Mouse (Mus musculus) midbrain, embryonic 16.5 days (tissue): ENCODE measurements at regions not wholly inside any gene's neighbourhood (a gene's known extent, or its start where the extent isn't known, plus 50 kb on each side); places are given as distances from the start of the nearest gene placed in this dataset.
A peak's percentile ranks its signal among the peaks of the same experiment; 100 is the strongest.
"Not testable (repeated sequence)": the region's sequence is repeated elsewhere in the genome, so short reads cannot be mapped to it uniquely, and the experiment has no call there.

Source experiments
- ATAC-seq: fragments of 200-750 bp; cut with Nextera tagmentation; 2 replicates; pipeline ENCODE4 v1.8.0; 2017; ENCODE audit warnings: moderate TSS enrichment
- H3K27ac ChIP-seq: fragments of 300-500 bp; sonication (generic); 2 replicates; pipeline ENCODE4 v1.5.1; 2014; ENCODE audit warnings: mild to moderate bottlenecking, low read length, mixed read lengths
- H3K27me3 ChIP-seq: fragments of 300-500 bp; sonication (generic); 2 replicates; pipeline ENCODE4 v1.6.1; 2014; ENCODE audit warnings: low read depth, low read length, mixed read lengths; ENCODE audit not compliant: control insufficient read depth, insufficient read depth
- H3K36me3 ChIP-seq: fragments of 300-500 bp; sonication (generic); 2 replicates; pipeline ENCODE4 v1.6.1; 2014; ENCODE audit warnings: mild to moderate bottlenecking, low read length, moderate library complexity, mixed read lengths; ENCODE audit not compliant: control insufficient read depth, insufficient read depth
- H3K4me1 ChIP-seq: fragments of 300-500 bp; sonication (generic); 2 replicates; pipeline ENCODE4 v1.6.1; 2014; ENCODE audit warnings: mild to moderate bottlenecking, low read length, mixed read lengths; ENCODE audit not compliant: control insufficient read depth, insufficient read depth
- H3K4me2 ChIP-seq: fragments of 300-500 bp; sonication (generic); 2 replicates; pipeline ENCODE4 v1.6.1; 2014; ENCODE audit warnings: mild to moderate bottlenecking, low read length, mixed read lengths
- H3K4me3 ChIP-seq: fragments of 300-500 bp; sonication (generic); 2 replicates; pipeline ENCODE4 v1.5.1; 2014; ENCODE audit warnings: low read depth, mild to moderate bottlenecking, low read length, moderate library complexity, mixed read lengths
- H3K9ac ChIP-seq: fragments of 300-500 bp; sonication (generic); 2 replicates; pipeline ENCODE4 v1.6.1; 2014; ENCODE audit warnings: low read depth, low read length, mixed read lengths
- H3K9me3 ChIP-seq: fragments of 300-500 bp; sonication (generic); replicated peaks from 2 replicates; pipeline ENCODE4 v1.6.1; 2014; ENCODE audit warnings: mild to moderate bottlenecking, low read length, mixed read lengths; ENCODE audit not compliant: control insufficient read depth, poor library complexity, severe bottlenecking
- WGBS: fragments of 180-500 bp; shearing (Covaris S2); extraction: QIAGEN DNeasy Blood & Tissue Kit; methylation state at CpG from one replicate; pipeline ENCODE4 v1.1.7; 2014; 5-methylcytosine and 5-hydroxymethylcytosine counted together

DNA sequence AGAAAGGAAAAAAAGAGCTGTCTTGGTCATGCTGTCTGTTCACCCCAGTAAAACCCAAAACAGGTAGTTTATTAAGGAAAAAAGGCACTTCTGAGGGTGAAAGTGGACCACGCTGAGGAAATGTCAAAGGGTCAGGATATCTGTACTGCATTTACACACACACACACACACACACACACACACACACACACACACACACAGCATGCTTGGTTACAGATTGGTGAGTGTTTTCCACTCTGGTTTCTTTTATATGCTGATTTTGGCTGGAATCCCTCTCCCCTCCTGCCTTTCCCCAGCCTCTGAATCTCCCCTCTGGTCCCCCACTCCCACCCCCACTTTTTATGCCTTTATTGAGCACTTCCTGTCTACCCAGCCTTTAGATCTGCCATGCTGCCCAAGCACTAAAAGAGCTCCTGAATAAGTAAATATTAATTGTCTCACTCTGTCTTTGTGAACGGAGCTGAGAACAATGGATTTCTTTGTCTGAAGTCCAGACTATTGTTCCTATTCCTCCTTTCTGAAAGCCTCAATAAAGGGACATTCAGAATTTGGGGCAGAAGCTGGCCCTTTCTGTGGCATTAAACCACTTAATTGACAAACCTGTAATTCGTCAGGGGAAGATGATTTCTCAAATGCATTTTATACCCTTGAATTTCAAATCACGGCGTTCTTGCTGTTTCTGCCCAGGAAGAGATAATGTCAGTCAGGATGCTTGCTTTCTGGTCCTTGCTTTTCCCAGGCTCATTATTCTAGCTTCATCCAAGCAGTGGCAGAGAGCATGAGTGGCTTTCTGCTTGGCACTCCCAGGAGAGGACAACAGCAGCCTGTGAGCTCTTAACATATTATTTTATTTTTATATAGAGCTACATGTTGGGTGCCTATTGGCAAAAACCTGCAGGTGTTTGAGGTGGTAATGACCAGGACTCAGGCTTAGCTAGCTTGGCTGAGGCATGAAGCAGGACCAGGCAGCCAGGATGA lies 187.8 kb downstream of the Zfp619 start:
- WGBS = 5% methylated on average over 5 of the region's 5 CpGs
- Histone ChIP-seq H3K36me3 (no peaks in the 10 kb centered on the region), H3K4me1 (peaks cover 8% of the 10 kb centered on the region), H3K27me3 (no peaks in the 10 kb centered on the region), H3K9me3 (no peaks in the 10 kb centered on the region), H3K27ac (peak overlapping the region; percentile 79), H3K4me3 (no peak overlapping the region), H3K4me2 (peak overlapping the region; percentile 10), H3K9ac (peak overlapping the region; percentile 27; the same call in 1 of the 2 replicates)
- peak; percentile 80 for ATAC-seq

DNA sequence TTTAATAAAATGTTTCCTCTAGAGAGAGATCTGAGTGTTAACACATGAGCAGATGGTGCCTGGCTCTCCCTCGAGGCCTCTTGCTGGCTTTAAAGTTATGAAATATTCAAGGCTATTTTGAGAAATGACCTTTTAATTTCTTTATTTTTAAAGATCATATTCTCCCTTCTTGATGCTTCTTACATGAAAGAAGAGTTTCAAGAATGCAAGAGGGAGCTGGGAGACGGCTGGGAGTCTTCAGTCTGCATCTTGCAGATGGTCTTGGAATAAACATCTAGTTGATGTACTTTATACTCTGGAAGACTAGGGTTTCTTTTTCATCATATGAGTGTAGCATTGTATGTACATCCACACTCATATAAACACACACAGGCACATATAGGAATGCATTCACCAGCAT lies 189.0 kb downstream of the Zfp619 start:
- Histone ChIP-seq H3K4me3 (no peak overlapping the region), H3K27ac (no peak overlapping the region), H3K9me3 (no peaks in the 10 kb centered on the region), H3K9ac (no peak overlapping the region), H3K27me3 (no peaks in the 10 kb centered on the region), H3K4me1 (peaks cover 8% of the 10 kb centered on the region), H3K4me2 (no peak overlapping the region), H3K36me3 (no peaks in the 10 kb centered on the region)
- ATAC-seq = no peak
- 60% methylated on average over 2 of the region's 2 CpGs for WGBS

DNA sequence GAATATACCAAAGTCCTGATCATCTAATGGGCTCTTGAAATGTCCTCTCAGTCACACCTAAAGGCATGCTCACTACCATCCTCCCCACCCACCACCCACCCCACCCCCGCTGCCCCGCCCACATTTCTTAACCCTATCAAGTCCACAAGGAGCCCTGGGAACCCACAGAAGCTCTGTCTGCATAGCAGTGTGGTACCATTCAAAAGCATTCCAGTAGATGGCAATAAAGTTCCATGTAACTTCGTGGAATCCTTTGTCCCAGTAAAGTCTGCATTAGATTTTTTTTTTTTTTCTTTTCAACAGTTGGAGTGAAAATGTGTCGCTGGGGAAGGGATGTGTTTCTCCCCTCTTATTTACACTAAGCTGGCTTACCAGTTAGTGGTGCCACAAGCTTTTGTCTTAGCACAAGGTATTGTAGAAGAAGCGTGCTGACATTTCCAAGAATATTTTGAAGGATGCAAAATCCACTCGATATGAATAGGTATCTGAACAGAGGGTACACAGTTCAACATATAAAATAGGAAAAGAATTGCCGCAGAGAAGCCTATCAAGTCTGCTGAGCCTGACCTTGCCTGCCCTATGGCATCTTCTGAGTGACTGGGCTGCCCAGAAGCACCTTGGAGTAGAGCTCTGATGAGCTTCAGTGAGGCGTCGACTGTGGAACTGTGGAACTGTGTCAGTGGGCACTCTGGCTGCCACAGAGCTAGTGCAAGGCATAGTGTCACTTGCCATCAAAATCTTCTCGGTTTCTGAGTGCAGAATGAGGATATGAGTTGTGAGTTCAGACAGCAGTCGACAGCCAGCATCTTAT lies 199.0 kb downstream of the Zfp619 start:
- no peaks in the 10 kb centered on the region for H3K36me3 ChIP-seq
- H3K27me3 ChIP-seq = no peaks in the 10 kb centered on the region
- peak overlapping the region; percentile 48 for H3K4me2 ChIP-seq
- peak overlapping the region; percentile 14; the same call in 1 of the 2 replicates for H3K4me3 ChIP-seq
- peak overlapping the region; percentile 67; the same call in 1 of the 2 replicates for H3K27ac ChIP-seq
- 20% methylated on average over 11 of the region's 11 CpGs for whole genome bisulfite sequencing
- H3K4me1 ChIP-seq = peaks cover 5% of the 10 kb centered on the region
- peak overlapping the region; percentile 56 for H3K9ac ChIP-seq
- H3K9me3 ChIP-seq = no peaks in the 10 kb centered on the region
- ATAC-seq = peak; percentile 94

DNA sequence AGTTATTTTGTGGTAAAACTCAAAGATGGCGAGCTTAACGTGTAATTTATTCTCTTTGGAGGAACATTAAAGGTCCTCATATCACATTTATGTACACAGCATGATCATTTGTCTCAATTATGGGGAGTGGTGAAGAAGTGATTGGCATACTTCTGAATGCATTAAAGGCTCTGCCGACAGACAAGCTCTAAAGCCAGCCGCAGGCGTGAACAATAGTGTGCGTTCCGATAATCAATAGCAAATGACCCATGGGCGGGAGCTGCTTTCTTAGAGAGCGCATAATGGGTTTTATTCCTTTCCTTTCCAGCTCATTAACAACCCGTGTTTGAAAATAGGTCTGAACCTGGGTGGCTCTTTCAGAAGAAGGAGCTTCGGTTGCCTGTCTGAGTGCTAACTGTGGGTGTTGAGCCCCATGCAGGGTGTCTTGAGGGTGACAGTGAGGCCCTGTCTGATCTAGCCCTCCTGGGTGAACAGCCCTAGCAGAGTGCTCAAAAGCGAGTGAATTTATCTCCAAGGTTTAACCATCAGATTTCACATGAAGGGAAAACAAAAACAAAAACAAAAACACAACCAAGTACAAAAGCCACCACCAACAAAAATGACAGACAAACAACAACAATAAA lies 210.5 kb downstream of the Zfp619 start:
- Histone ChIP-seq H3K9me3 (no peaks in the 10 kb centered on the region), H3K4me3 (no peak overlapping the region), H3K9ac (no peak overlapping the region), H3K27ac (no peak overlapping the region), H3K27me3 (no peaks in the 10 kb centered on the region), H3K4me2 (0 out of 2 replicates have a peak overlapping the region, but pooled peaks have one; percentile 8), H3K4me1 (no peaks in the 10 kb centered on the region), H3K36me3 (no peaks in the 10 kb centered on the region)
- 16% methylated on average over 12 of the region's 12 CpGs for WGBS
- ATAC-seq = no peak

DNA sequence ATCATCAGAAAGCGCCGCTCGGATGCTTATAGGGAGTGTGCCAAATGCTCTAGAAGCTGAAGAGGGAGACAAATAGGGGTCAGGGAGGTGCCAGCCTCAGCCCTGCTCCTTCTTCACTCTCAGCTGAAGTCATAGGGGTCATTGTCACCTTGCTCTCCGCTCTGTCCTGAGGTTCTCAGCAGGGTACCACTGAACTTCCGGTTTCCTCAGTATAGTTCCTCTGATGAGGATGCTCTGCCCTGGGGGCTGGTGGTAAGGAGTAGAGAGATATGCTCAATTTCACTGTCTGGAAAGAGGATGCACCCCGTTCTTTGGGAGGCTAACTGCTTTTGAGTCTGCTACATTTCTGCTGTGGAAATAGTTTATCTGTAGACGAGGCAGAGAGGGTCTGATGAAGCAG lies 211.4 kb downstream of the Zfp619 start:
- Histone ChIP-seq H3K27ac (no peak overlapping the region), H3K4me2 (no peak overlapping the region), H3K4me3 (no peak overlapping the region), H3K36me3 (no peaks in the 10 kb centered on the region), H3K9ac (no peak overlapping the region), H3K27me3 (no peaks in the 10 kb centered on the region), H3K9me3 (no peaks in the 10 kb centered on the region), H3K4me1 (no peaks in the 10 kb centered on the region)
- no peak for ATAC-seq
- 77% methylated on average over 7 of the region's 7 CpGs for WGBS

DNA sequence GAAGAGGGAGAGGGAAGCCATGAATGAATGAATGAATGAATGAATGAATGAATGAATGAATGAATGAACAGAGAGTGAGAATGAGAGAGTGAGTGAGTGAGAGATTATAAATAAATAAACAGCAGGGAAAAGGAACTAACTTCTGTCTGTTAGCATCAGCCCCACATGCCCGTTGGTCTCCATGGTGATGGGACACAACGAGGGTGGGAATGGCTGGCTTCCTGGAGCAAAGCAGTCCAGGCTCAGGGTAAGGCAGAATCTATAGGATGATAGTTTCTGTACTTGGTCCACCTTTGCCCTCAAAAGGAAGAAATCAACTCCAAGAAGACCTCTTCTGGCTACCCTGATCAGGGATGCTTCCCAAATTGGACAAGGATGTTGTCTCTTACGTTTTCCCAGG lies 212.2 kb downstream of the Zfp619 start:
- no peaks in the 10 kb centered on the region for H3K27me3 ChIP-seq
- no peaks in the 10 kb centered on the region for H3K4me1 ChIP-seq
- H3K9me3 ChIP-seq = no peaks in the 10 kb centered on the region
- H3K4me2 ChIP-seq = no peak overlapping the region
- H3K4me3 ChIP-seq = no peak overlapping the region
- no peak for ATAC-seq
- 23% methylated on average over 3 of the region's 3 CpGs for WGBS
- no peak overlapping the region for H3K27ac ChIP-seq
- no peaks in the 10 kb centered on the region for H3K36me3 ChIP-seq
- no peak overlapping the region for H3K9ac ChIP-seq

DNA sequence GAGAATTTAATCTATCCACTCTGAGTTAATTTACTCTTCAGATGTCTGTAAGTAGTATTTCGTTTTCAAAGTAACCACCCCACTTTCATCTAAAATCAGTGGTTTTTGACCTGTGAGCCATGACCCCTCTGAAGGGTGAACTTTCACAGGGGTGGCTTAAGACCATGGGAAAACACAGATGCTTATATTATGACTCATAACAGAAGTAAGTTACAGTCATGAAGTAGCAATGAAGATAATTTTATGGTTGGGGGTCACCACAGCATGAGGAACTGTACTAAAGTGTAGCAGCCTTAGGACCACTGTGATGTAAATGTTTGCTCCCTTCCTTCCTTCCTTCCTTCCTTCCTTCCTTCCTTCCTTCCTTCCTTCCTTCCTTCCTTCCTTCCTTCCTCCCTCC lies 215.2 kb downstream of the Zfp619 start:
- Histone ChIP-seq H3K4me2 (no peak overlapping the region), H3K36me3 (no peaks in the 10 kb centered on the region), H3K9ac (no peak overlapping the region), H3K27me3 (no peaks in the 10 kb centered on the region), H3K4me1 (no peaks in the 10 kb centered on the region), H3K27ac (no peak overlapping the region), H3K9me3 (no peaks in the 10 kb centered on the region), H3K4me3 (no peak overlapping the region)
- WGBS = 73% methylated on average over 1 of the region's 1 CpGs
- ATAC-seq = no peak

DNA sequence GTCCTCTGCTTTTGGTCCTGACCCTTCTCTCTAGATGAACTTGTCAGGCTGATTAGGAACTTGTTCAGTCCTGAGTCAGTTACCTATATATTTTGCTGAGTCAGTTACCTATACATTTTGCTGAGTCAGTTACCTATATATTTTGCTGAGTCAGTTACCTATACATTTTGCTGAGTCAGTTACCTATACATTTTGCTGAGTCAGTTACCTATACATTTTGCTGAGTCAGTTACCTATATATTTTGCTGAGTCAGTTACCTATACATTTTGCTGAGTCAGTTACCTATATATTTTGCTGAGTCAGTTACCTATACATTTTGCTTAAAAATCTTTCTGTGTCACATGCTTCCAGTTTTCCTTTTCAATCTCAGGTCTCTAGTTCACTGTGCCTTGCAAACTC lies 230.8 kb downstream of the Zfp619 start:
- H3K36me3 ChIP-seq, H3K4me1 ChIP-seq, ATAC-seq: not testable (repeated sequence)

More for the DNA sequence above, 230.8 kb downstream of the Zfp619 start:
- not testable (repeated sequence) for H3K9ac ChIP-seq, H3K4me3 ChIP-seq, H3K27me3 ChIP-seq, H3K9me3 ChIP-seq, H3K4me2 ChIP-seq, H3K27ac ChIP-seq
